Mouse (Mus musculus) B cell, adult (primary cell): Measurements from ENCODE around the gene Vrk1. TPM values are rescaled to one million over a fixed set of nuclear protein-coding genes. Genes with fewer than 3 reads are reported as not detected.

Source experiments
- total RNA-seq: library from RNA; stranded (reverse); gene quantifications from 4 replicates; pipeline ENCODE4 v1.2.4, GENCODE M21; 2023; ENCODE audit not compliant: inconsistent age

The Vrk1 gene
- 42.8 to 48.2 TPM (median 45.3 TPM) in 4 replicates for total RNA-seq

DNA sequence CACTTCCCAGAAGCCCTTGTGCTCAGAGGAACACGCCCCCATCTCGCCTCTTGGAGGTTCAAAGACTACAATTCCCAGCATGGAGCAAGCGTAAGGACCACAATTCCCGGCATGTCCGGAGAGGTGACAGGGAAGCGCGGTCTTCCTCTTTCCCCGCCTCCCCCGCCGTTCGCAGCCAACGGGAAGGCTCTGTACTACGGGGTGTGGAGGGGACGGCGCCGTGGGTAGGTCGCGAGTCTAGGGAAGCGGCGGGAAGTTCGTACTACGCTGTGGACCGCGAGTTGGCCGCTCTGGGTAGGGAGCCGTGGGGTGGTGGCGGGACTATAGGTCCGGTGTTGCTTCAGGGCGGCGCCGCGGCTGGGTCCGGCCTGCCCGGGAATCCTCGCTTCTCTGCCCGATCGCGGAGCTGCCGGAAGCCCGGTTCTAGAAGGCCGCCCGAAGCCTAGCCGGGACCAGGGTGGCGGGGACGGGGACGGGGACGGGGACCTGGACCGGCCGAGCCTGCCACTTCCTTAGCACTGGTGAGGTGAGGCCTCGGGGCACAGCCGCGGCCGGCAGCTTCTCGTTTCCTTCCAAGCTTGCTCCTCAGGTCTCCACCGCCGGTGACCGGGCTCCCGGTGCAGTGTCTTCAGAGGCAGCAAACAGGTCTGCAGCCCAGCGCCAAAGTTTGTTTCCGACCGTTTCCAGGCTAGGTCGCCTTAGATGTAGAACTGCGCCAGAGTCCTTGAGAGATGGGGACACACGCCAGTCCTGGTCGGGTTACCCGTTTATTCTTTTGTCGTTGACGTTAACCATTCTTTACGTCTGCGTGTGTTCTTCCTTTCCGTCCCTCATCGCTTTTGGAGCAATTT is at the start of gene Vrk1:
Gene Vrk1, plus strand, starts transcription at position 164 of the 851 bp plus-strand sequence.

Other genes with a start within 250 kb of the Vrk1 start
- gene Papola, start 225.5 kb upstream of the Vrk1 start, total RNA-seq, result 182 to 195 TPM (median 186 TPM) in 4 replicates